Mouse (Mus musculus) liver (tissue): Measurements from ENCODE around the gene 1700084M14Rik.
"Not testable (repeated sequence)": the region's sequence is repeated elsewhere in the genome, so short reads cannot be mapped to it uniquely, and the experiment has no call there.

Experiments used
- DNase-seq: peaks from one replicate; pipeline ENCODE4 v3.0.0-alpha.2; 2020; ENCODE audit warnings: mixed read lengths

Gene 1700084M14Rik

DNA sequence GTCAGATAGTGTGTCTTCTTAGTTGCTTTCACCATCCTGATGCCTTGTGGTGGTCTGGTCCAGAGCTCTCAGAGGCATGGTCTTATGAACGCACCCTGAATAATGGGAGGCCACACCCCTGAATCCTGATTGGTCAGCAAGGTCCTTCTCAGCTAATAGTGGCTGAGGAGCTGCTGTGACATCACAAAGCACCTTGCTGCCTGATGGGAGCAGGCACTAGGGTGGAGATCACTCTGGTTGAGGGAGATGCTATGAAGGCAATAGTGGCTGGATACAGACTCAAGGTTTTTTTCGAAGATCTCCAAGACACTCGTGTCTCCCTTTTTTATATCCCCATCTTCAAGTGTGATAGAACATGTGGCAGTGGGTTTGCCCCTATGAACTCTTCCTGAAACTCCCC is at the start of gene 1700084M14Rik:
TSS of gene 1700084M14Rik (minus strand) at position 101 of the 400 bp plus-strand sequence.
- DNase-seq, result not testable (repeated sequence)
